Mouse (Mus musculus) intestine, postnatal 0 days (tissue): Measurements from ENCODE around the gene Pygo2. TPM values are rescaled to one million over a fixed set of nuclear protein-coding genes. Genes with fewer than 3 reads are reported as not detected.

Experiments used
- ATAC-seq: fragments of 200-750 bp; cut with Nextera tagmentation; 2 replicates; pipeline ENCODE4 v1.8.0; 2017; ENCODE audit warnings: mild to moderate bottlenecking, moderate TSS enrichment, moderate library complexity
- H3K27ac ChIP-seq: fragments of 300-500 bp; sonication (generic); 2 replicates; pipeline ENCODE4 v1.5.1; 2014; ENCODE audit warnings: mild to moderate bottlenecking, low read depth, low read length, moderate library complexity
- H3K27me3 ChIP-seq: fragments of 300-500 bp; sonication (generic); replicated peaks from 2 replicates; pipeline ENCODE4 v1.6.1; 2014; ENCODE audit warnings: low read length, mixed read lengths; ENCODE audit not compliant: control insufficient read depth, insufficient read depth
- H3K36me3 ChIP-seq: fragments of 300-500 bp; sonication (generic); 2 replicates; pipeline ENCODE4 v1.6.1; 2014; ENCODE audit warnings: mild to moderate bottlenecking, moderate library complexity; ENCODE audit not compliant: control insufficient read depth, insufficient read depth
- H3K4me1 ChIP-seq: fragments of 300-500 bp; sonication (generic); replicated peaks from 2 replicates; pipeline ENCODE4 v1.6.1; 2014; ENCODE audit warnings: antibody characterized with exemption, low read length, mixed read lengths; ENCODE audit not compliant: control insufficient read depth, insufficient read depth
- H3K4me2 ChIP-seq: fragments of 300-500 bp; sonication (generic); replicated peaks from 2 replicates; pipeline ENCODE4 v1.6.1; 2014; ENCODE audit warnings: low read depth, mild to moderate bottlenecking, moderate library complexity
- H3K4me3 ChIP-seq: fragments of 300-500 bp; sonication (generic); 2 replicates; pipeline ENCODE4 v1.5.1; 2014; ENCODE audit warnings: low read depth, low read length
- H3K9ac ChIP-seq: fragments of 300-500 bp; sonication (generic); 2 replicates; pipeline ENCODE4 v1.6.1; 2014; ENCODE audit warnings: mild to moderate bottlenecking, low read depth, low read length
- H3K9me3 ChIP-seq: fragments of 300-500 bp; sonication (generic); 2 replicates; pipeline ENCODE4 v1.6.1; 2016; ENCODE audit warnings: mixed run types; ENCODE audit not compliant: control insufficient read depth
- CTCF ChIP-seq: sonication (generic); IDR thresholded peaks from 2 replicates; pipeline ENCODE4 v1.5.1; 2016; ENCODE audit warnings: low read depth, mild to moderate bottlenecking, control low read depth, antibody characterized with exemption, moderate library complexity
- WGBS: fragments of 180-500 bp; shearing (Covaris S2); extraction: QIAGEN DNeasy Blood & Tissue Kit; methylation state at CpG from one replicate; pipeline ENCODE4 v1.1.7; 2014; 5-methylcytosine and 5-hydroxymethylcytosine counted together
- polyA plus RNA-seq: library from polyadenylated mRNA; unstranded; fragments of >200 nt; fragmentation: Nextera tagmentation; extraction: Ambion mirVana; gene quantifications from 2 replicates; pipeline ENCODE4 v1.2.1, GENCODE M21; 2015

The Pygo2 gene
- polyA plus RNA-seq, 1 experiment from 2014 or later = 17.1 TPM

GRCm38 (mm10) chr3:89435041-89435440 is 5.0 kb downstream of the Pygo2 start:
- Histone ChIP-seq H3K4me2 (no peak overlapping the region), H3K4me1 (0 out of 2 replicates have a peak, but pooled peaks cover 7% of the 10 kb centered on the region), H3K36me3 (peaks cover 27% of the 10 kb centered on the region), H3K9me3 (no peaks in the 10 kb centered on the region), H3K27ac (no peak overlapping the region), H3K4me3 (no peak overlapping the region), H3K27me3 (no peaks in the 10 kb centered on the region), H3K9ac (no peak overlapping the region)
- no peak for TF ChIP-seq CTCF
- no peak for ATAC-seq
- 78% methylated on average over 7 of the region's 7 CpGs for WGBS

- peak; percentile 73 for ATAC-seq
- Histone ChIP-seq H3K9ac (peak within 1 kb of the TSS; percentile 53), H3K27ac (peak within 1 kb of the TSS; percentile 74), H3K4me2 (peak within 1 kb of the TSS; percentile 77), H3K4me3 (peak within 1 kb of the TSS; percentile 52), H3K4me1 (0 out of 2 replicates have a peak, but pooled peaks cover under 1% of the 10 kb centered on the region), H3K9me3 (no peaks in the 10 kb centered on the region), H3K36me3 (peaks cover 34% of the 10 kb centered on the region), H3K27me3 (no peaks in the 10 kb centered on the region)
- WGBS = 5% methylated on average over 16 of the region's 16 CpGs
- no peak for TF ChIP-seq CTCF
Measured at GRCm38 (mm10) chr3:89436176-89437113, 6.4 kb downstream of the Pygo2 start, which contains the start of gene Pbxip1. Gene Pbxip1 (plus strand): TSS chr3:89436706.

GRCm38 (mm10) chr3:89437269-89437668 is 7.3 kb downstream of the Pygo2 start:
- peak; percentile 26; the same call in 1 of the 2 replicates for ATAC-seq
- no peaks in the 10 kb centered on the region for H3K27me3 ChIP-seq
- H3K27ac ChIP-seq = no peak overlapping the region
- peak overlapping the region; percentile 53; the same call in 1 of the 2 replicates for H3K9ac ChIP-seq
- 25% methylated on average over 5 of the region's 5 CpGs for WGBS
- peaks cover 33% of the 10 kb centered on the region for H3K36me3 ChIP-seq
- H3K9me3 ChIP-seq = no peaks in the 10 kb centered on the region
- no peak for TF ChIP-seq CTCF
- peak overlapping the region; percentile 77 for H3K4me2 ChIP-seq
- no peaks in the 10 kb centered on the region for H3K4me1 ChIP-seq
- H3K4me3 ChIP-seq = peak overlapping the region; percentile 52

GRCm38 (mm10) chr3:89440691-89441090 is 10.7 kb downstream of the Pygo2 start:
- H3K9me3 ChIP-seq = no peaks in the 10 kb centered on the region
- H3K27me3 ChIP-seq = no peaks in the 10 kb centered on the region
- no peak overlapping the region for H3K27ac ChIP-seq
- peaks cover 43% of the 10 kb centered on the region for H3K36me3 ChIP-seq
- H3K4me2 ChIP-seq = no peak overlapping the region
- no peak for ATAC-seq
- H3K4me1 ChIP-seq = no peaks in the 10 kb centered on the region
- no peak overlapping the region for H3K4me3 ChIP-seq
- WGBS = 91% methylated on average over 2 of the region's 2 CpGs
- no peak overlapping the region for H3K9ac ChIP-seq
- no peak for TF ChIP-seq CTCF

GRCm38 (mm10) chr3:89448720-89449537 is 18.9 kb downstream of the Pygo2 start:
- Histone ChIP-seq H3K27me3 (no peaks in the 10 kb centered on the region), H3K4me2 (no peak overlapping the region), H3K36me3 (peaks cover 43% of the 10 kb centered on the region), H3K4me1 (no peaks in the 10 kb centered on the region), H3K4me3 (no peak overlapping the region), H3K27ac (no peak overlapping the region), H3K9me3 (no peaks in the 10 kb centered on the region), H3K9ac (no peak overlapping the region)
- ATAC-seq = 0 out of 2 replicates have a peak, but pooled peaks have one; percentile 18
- no peak for TF ChIP-seq CTCF
- 64% methylated on average over 13 of the region's 13 CpGs for WGBS

- no peaks in the 10 kb centered on the region for H3K4me1 ChIP-seq
- no peak overlapping the region for H3K4me3 ChIP-seq
- peak; percentile 37 for ATAC-seq
- peak; percentile 79 for TF ChIP-seq CTCF
- WGBS = 52% methylated on average over 7 of the region's 7 CpGs
- H3K27ac ChIP-seq = no peak overlapping the region
- H3K9me3 ChIP-seq = no peaks in the 10 kb centered on the region
- no peak overlapping the region for H3K9ac ChIP-seq
- H3K4me2 ChIP-seq = no peak overlapping the region
- H3K27me3 ChIP-seq = no peaks in the 10 kb centered on the region
- H3K36me3 ChIP-seq = peaks cover 38% of the 10 kb centered on the region
Measured at GRCm38 (mm10) chr3:89449541-89449940, 19.5 kb downstream of the Pygo2 start.
